Mouse (Mus musculus) ovary, postnatal 14 days (tissue): ENCODE measurements around the gene Gcnt7.

ENCODE experiments used
- DNase-seq: peaks from one replicate; pipeline ENCODE4 v3.0.0; 2022; ENCODE audit warnings: low spot score

Gcnt7 gene

GRCm38 (mm10) chr2:172401116-172401825, 57.1 kb downstream of the Gcnt7 start:
- DNase-seq, result no peak
